Mouse (Mus musculus): ENCODE measurements around the gene Tmem223. TPM values are rescaled to one million over a fixed set of nuclear protein-coding genes. Genes with fewer than 3 reads are reported as not detected.

Gene Tmem223
- polyA plus RNA-seq, 1 experiment from 2014 or later: 247 TPM

Small RNA genes lying within 50 kb of the gene (microRNA-seq; reads per million reads assigned to microRNA genes)
- gene Mir6992: not detected

Other genes with a start within 250 kb of the Tmem223 start
- gene Slc22a8, start 179.7 kb upstream of the Tmem223 start, polyA plus RNA-seq (2015; fragmentation: Nextera tagmentation; extraction: Ambion mirVana): 9.2 and 11.2 TPM in 2 replicates
- gene Slc22a6, start 153.0 kb upstream of the Tmem223 start, polyA plus RNA-seq (2015; fragmentation: Nextera tagmentation; extraction: Ambion mirVana): 9.4 and 14.0 TPM in 2 replicates
- gene Chrm1, start 107.2 kb upstream of the Tmem223 start, polyA plus RNA-seq (2015; fragmentation: Nextera tagmentation; extraction: Ambion mirVana): 6.9 and 8.2 TPM in 2 replicates
- gene Slc3a2, start 47.6 kb upstream of the Tmem223 start, polyA plus RNA-seq (2015; fragmentation: Nextera tagmentation; extraction: Ambion mirVana): 186 TPM in 2 replicates
- 90.6 and 109 TPM in 2 replicates for gene Wdr74, start 35.2 kb upstream of the Tmem223 start, polyA plus RNA-seq (2015; fragmentation: Nextera tagmentation; extraction: Ambion mirVana)
- gene 1700092M07Rik, start 30.3 kb upstream of the Tmem223 start, polyA plus RNA-seq (2015; fragmentation: Nextera tagmentation; extraction: Ambion mirVana): 2.5 and 2.8 TPM in 2 replicates
- 129 and 136 TPM in 2 replicates for gene Stx5a, start 29.6 kb upstream of the Tmem223 start, polyA plus RNA-seq (2015; fragmentation: Nextera tagmentation; extraction: Ambion mirVana)
- gene Nxf1, start 13.9 kb upstream of the Tmem223 start, polyA plus RNA-seq (2015; fragmentation: Nextera tagmentation; extraction: Ambion mirVana): 200 and 218 TPM in 2 replicates
- gene Tmem179b, start 3.5 kb downstream of the Tmem223 start, polyA plus RNA-seq (2015; fragmentation: Nextera tagmentation; extraction: Ambion mirVana): 27.0 and 29.1 TPM in 2 replicates
- gene Taf6l, start 15.4 kb downstream of the Tmem223 start, polyA plus RNA-seq (2015; fragmentation: Nextera tagmentation; extraction: Ambion mirVana): 30.8 and 32.2 TPM in 2 replicates
- gene Polr2g, start 27.6 kb downstream of the Tmem223 start, polyA plus RNA-seq (2015; fragmentation: Nextera tagmentation; extraction: Ambion mirVana): 160 and 164 TPM in 2 replicates
- 8.9 and 9.6 TPM in 2 replicates for gene Zbtb3, start 31.6 kb downstream of the Tmem223 start, polyA plus RNA-seq (2015; fragmentation: Nextera tagmentation; extraction: Ambion mirVana)
- gene Ttc9c, start 48.3 kb downstream of the Tmem223 start, polyA plus RNA-seq (2015; fragmentation: Nextera tagmentation; extraction: Ambion mirVana): 71.1 and 72.1 TPM in 2 replicates
- 5.1 and 5.5 TPM in 2 replicates for gene Hnrnpul2, start 49.0 kb downstream of the Tmem223 start, polyA plus RNA-seq (2015; fragmentation: Nextera tagmentation; extraction: Ambion mirVana)
- not detected in 2 replicates for gene AC129217.1, start 58.8 kb downstream of the Tmem223 start, polyA plus RNA-seq (2015; fragmentation: Nextera tagmentation; extraction: Ambion mirVana)
- 88.3 and 98.7 TPM in 2 replicates for gene Bscl2, start 66.5 kb downstream of the Tmem223 start, polyA plus RNA-seq (2015; fragmentation: Nextera tagmentation; extraction: Ambion mirVana)
- 258 and 306 TPM in 2 replicates for gene Gng3, start 68.2 kb downstream of the Tmem223 start, polyA plus RNA-seq (2015; fragmentation: Nextera tagmentation; extraction: Ambion mirVana)
- gene Lrrn4cl, start 79.8 kb downstream of the Tmem223 start, polyA plus RNA-seq (2015; fragmentation: Nextera tagmentation; extraction: Ambion mirVana): 0.45 and 0.57 TPM in 2 replicates
- gene Ubxn1, start 100.5 kb downstream of the Tmem223 start, polyA plus RNA-seq (2015; fragmentation: Nextera tagmentation; extraction: Ambion mirVana): 172 and 173 TPM in 2 replicates
- 49.7 and 53.5 TPM in 2 replicates for gene Uqcc3, start 109.9 kb downstream of the Tmem223 start, polyA plus RNA-seq (2015; fragmentation: Nextera tagmentation; extraction: Ambion mirVana)
- gene Lbhd1, start 112.7 kb downstream of the Tmem223 start, polyA plus RNA-seq (2015; fragmentation: Nextera tagmentation; extraction: Ambion mirVana): 50.0 and 51.9 TPM in 2 replicates
- not detected in 2 replicates for gene Gm49403, start 112.9 kb downstream of the Tmem223 start, polyA plus RNA-seq (2015; fragmentation: Nextera tagmentation; extraction: Ambion mirVana)
- gene 1810009A15Rik, start 117.9 kb downstream of the Tmem223 start, polyA plus RNA-seq (2015; fragmentation: Nextera tagmentation; extraction: Ambion mirVana): 49.9 and 50.6 TPM in 2 replicates
- 0.34 TPM in 1 of 2 replicates, not detected in the other for gene Gm49416, start 117.9 kb downstream of the Tmem223 start, polyA plus RNA-seq (2015; fragmentation: Nextera tagmentation; extraction: Ambion mirVana)
- gene Ints5, start 122.0 kb downstream of the Tmem223 start, polyA plus RNA-seq (2015; fragmentation: Nextera tagmentation; extraction: Ambion mirVana): 41.0 and 45.9 TPM in 2 replicates
- gene Ganab, start 127.1 kb downstream of the Tmem223 start, polyA plus RNA-seq (2015; fragmentation: Nextera tagmentation; extraction: Ambion mirVana): 91.7 and 95.1 TPM in 2 replicates
- 67.3 and 75.9 TPM in 2 replicates for gene B3gat3, start 149.4 kb downstream of the Tmem223 start, polyA plus RNA-seq (2015; fragmentation: Nextera tagmentation; extraction: Ambion mirVana)
- gene Rom1, start 158.4 kb downstream of the Tmem223 start, polyA plus RNA-seq (2015; fragmentation: Nextera tagmentation; extraction: Ambion mirVana): 1.7 and 1.8 TPM in 2 replicates
- 9.7 and 10.5 TPM in 2 replicates for gene Eml3, start 158.6 kb downstream of the Tmem223 start, polyA plus RNA-seq (2015; fragmentation: Nextera tagmentation; extraction: Ambion mirVana)
- gene Mta2, start 170.9 kb downstream of the Tmem223 start, polyA plus RNA-seq (2015; fragmentation: Nextera tagmentation; extraction: Ambion mirVana): 175 and 186 TPM in 2 replicates
- gene Tut1, start 182.9 kb downstream of the Tmem223 start, polyA plus RNA-seq (2015; fragmentation: Nextera tagmentation; extraction: Ambion mirVana): 33.6 and 35.5 TPM in 2 replicates
- 346 and 348 TPM in 2 replicates for gene Eef1g, start 196.0 kb downstream of the Tmem223 start, polyA plus RNA-seq (2015; fragmentation: Nextera tagmentation; extraction: Ambion mirVana)
- gene Ahnak, start 218.3 kb downstream of the Tmem223 start, polyA plus RNA-seq (2015; fragmentation: Nextera tagmentation; extraction: Ambion mirVana): 2.2 and 3.4 TPM in 2 replicates

Measured in forebrain, embryonic 16.5 days (tissue).